Mouse (Mus musculus) T-helper 17 cell (primary cell): Measurements from ENCODE around the gene Slc35f1.

ENCODE experiments used
- in situ Hi-C, 2 experiments: fragments of 300-600 bp; cut with MboI, MseI; formaldehyde crosslinking; loops; 1 replicate in 1 of 2; 2 replicates in 1 of 2; pipeline ENCODE4 v1.15.1; 2025; ENCODE audit warnings: high pct_unique_total_duplicates in 2 of 2

Slc35f1 gene

GRCm38 (mm10) chr10:52923143-52923542 lies 232.8 kb downstream of the Slc35f1 start:
- in situ Hi-C loops = no loop called here

DNA sequence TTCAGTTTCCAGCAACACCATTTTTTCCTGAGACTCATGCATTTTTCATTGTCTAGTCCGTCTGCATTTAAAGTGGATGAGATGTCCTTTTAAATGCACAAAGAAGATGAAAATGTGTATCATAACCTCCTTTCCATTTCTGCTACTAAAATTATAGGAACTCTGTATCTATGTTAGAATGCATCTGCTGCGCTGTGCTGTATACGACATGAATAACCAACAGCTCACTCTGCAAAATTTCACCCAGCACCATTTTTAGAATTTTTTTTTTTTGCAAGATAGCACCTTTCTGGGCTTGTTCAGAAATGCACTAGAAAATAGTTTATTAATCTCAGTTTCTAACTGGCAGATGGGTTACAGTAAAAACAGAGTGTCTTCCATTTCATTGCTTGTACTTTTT lies 236.0 kb downstream of the Slc35f1 start:
- in situ Hi-C loops = no loop called here

GRCm38 (mm10) chr10:52932159-52932558 lies 241.8 kb downstream of the Slc35f1 start:
- in situ Hi-C loops = no loop called here

- in situ Hi-C loops = no loop called here
Measured at GRCm38 (mm10) chr10:52934615-52935014, 244.3 kb downstream of the Slc35f1 start.

DNA sequence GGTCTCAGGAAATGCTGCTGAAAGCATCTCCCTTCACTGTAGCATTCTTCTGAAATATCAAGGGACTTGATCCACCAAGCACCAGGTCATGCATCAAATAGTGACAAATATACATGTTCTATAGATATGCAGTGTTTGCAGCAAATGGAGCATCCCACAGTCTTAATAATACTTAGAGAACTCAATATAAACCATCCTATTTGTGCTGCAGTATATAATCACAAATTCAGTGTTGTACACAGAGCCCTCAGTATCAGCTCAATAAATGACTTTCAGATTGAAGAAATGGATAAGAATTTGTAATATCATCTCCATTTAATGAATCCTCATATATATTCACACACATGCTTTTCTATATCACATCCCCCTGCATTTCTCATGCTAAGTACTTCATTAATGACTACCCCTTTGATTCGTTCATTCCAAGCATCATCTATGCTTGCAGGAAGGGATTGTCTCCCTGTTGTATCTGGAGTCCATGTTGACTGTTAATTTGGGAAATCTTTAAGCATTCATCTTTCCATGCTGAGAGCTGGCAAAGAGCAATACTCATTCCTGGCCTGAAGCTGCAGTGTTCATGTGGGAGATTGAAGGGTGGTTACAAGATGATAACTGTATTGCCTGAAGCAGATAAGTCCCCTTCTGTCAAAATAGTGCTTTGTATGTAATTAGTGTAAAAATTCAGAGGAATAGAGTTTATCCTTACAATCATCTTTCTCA lies 249.9 kb downstream of the Slc35f1 start:
- in situ Hi-C loops = no loop called here

- in situ Hi-C loops = no loop called here
Measured at GRCm38 (mm10) chr10:52940831-52941216, 250.5 kb downstream of the Slc35f1 start.

DNA sequence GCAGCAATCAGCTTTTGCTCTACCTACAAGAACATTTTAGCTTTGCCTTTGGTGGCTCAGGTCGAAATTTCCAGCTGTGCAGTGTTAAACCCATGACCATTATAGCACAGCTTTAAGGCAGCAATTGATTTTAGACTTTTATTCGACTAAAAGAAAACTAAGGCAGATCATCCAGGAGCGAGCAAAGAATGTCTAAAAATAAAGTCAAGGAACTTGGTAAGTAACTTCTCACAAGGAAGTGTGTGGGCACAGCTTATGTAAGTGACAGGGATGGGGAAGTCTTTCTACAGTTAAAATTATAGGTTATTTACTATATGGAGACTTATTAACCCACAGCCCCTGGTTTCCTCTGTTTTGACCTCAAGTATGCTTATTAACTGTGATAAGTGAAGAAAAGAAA lies 262.2 kb downstream of the Slc35f1 start:
- in situ Hi-C loops = no loop called here

DNA sequence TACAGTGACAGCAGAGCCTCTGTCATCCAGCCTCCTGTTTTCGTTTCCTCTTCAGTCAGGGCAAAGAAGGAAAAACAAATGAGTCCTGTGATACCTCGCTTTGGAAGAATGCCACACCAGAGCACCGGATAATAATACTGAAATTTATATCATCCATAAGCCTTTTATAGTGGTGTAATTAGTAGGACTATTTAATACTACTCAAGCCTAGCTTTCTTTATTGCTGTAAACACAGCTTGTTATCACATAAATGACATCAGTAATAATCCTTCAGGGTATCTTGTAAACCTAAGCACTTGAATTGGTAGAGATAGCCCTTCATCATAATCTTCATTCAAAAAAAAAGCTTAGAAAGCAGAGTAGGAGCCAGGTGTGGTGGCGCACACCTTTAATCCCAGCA lies 266.4 kb downstream of the Slc35f1 start:
- in situ Hi-C loops = no loop called here

DNA sequence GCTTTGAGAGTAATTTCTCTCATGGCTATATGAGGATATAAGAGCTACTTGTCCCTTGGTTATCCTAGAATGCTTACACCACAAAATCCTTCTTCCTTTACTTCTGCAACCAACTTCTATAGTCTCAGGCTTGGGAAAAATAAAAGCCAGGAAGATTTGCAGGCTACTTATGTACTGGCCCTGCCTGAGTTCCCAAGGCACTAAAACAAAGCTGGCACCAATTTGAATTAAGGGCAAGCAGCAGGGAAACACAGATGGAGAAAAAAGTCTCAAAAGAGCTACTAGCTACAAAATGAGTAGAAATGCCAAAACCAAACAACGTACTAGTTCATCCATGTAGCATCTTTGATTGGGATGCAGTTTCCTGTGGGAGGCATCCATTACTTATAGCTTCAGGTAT lies 288.9 kb downstream of the Slc35f1 start:
- in situ Hi-C loops = no loop called here

DNA sequence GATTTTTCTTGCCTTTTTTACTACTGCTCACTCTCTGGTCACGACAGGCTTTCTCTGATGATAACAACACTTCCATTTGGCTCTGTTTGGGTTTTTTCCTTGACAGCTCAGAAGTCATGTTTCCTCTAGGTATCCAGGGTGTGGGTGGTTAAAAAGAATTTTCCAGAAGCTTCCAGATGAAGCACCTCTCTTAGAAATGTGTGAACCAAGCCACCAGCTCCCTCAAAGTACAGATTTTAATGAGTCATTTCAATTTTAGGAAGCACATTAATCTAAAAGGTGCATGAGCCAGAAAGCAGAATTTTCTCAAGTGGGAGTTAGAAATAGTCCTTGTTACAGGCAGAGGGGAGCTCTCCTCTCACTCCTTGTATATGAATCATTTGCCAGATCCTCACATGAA lies 292.5 kb downstream of the Slc35f1 start:
- in situ Hi-C loops = loop anchor here in 1 of 2 experiments (10.0 kb wide), 1 partner anchor 1448 kb away; no protein-coding TSS in a partner anchor

GRCm38 (mm10) chr10:52992246-52992645 lies 301.9 kb downstream of the Slc35f1 start:
- in situ Hi-C loops = no loop called here

- in situ Hi-C loops = no loop called here
Measured at GRCm38 (mm10) chr10:52996886-52997285, 306.6 kb downstream of the Slc35f1 start.

- in situ Hi-C loops = no loop called here
Measured at GRCm38 (mm10) chr10:53001136-53001535, 310.8 kb downstream of the Slc35f1 start.

DNA sequence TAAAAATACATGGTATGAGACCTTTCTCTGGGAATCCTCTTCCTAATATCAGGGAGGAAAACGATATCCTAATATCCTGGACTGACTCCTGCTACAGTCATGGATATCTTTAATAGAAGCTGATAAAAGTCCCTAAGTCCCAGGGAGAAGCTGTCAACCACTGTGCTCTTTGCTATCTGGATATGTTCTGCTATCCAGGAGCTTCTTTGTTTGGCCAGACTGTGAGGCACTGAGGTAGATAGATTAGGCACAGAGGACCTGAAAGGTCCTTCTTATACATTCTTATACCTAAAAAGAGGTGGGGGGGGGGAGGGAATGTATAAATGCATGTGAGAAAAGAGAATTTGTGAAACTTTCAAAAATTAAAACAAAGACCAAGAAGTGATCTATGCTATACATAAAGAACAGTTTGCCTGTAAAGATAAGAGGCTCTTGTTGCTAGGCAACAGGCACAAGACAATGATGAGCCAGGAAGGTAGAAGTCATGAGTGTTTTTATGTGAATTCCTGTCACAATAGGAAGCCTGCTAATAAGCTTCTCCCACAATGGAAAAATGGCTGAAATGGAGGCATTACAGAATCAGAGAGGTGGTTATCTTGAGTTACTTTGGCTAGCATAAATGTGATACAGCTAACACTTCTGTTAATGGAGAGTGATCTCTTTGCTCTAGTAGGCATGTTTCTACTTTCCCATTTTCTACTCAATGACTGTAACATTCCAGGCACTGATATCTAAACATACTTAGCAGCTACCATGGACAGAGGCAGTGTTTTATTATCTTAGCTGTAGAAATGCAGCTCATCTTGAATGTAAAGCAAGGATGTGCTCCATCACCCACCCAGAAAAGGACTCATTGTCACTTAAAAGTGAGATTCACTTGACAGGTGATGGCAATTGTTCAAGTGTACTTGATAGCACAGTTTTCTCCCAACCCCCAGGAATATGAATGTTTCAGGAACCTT lies 316.2 kb downstream of the Slc35f1 start:
- in situ Hi-C loops = no loop called here

GRCm38 (mm10) chr10:53013878-53014277 lies 323.5 kb downstream of the Slc35f1 start:
- in situ Hi-C loops = no loop called here

- in situ Hi-C loops = no loop called here
Measured at GRCm38 (mm10) chr10:53028454-53028853, 338.1 kb downstream of the Slc35f1 start.

- in situ Hi-C loops = no loop called here
Measured at GRCm38 (mm10) chr10:53035202-53035601, 344.9 kb downstream of the Slc35f1 start.

- in situ Hi-C loops = no loop called here
Measured at GRCm38 (mm10) chr10:53045931-53046330, 355.6 kb downstream of the Slc35f1 start.

GRCm38 (mm10) chr10:53052521-53052920 lies 362.2 kb downstream of the Slc35f1 start:
- in situ Hi-C loops = loop anchor here in 1 of 2 experiments (10.0 kb wide), 1 partner anchor 1632 kb away; no protein-coding TSS in a partner anchor

DNA sequence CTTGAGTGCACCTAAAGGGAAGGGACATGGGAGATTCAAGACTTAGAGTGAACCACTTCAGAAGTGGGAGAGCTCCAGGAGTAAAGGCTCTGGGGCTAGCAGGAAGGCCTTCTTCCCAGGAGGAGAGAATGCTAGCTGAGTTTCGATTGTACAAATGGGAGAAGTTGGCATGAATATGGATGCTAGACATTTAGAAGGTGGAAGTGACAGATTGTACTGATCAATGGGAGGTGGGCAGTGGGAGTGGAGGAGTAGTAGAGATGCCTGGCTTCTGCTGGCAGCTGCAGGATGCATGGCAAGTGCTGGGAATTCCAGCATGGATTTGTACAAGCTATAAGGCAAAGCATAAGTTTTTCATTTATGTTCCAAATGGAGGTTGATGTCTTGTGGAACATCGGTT lies 370.4 kb downstream of the Slc35f1 start:
- in situ Hi-C loops = no loop called here

- in situ Hi-C loops = no loop called here
Measured at GRCm38 (mm10) chr10:53062741-53063140, 372.4 kb downstream of the Slc35f1 start.

GRCm38 (mm10) chr10:53087811-53088210 lies 397.5 kb downstream of the Slc35f1 start:
- in situ Hi-C loops = no loop called here

GRCm38 (mm10) chr10:53091525-53091924 lies 401.2 kb downstream of the Slc35f1 start:
- in situ Hi-C loops = no loop called here
